Mouse (Mus musculus): Measurements from ENCODE around the gene Oprd1.
A peak's percentile ranks its signal among the peaks of the same experiment; 100 is the strongest.

The Oprd1 gene

GRCm38 (mm10) chr4:132133920-132134319 lies 10.4 kb downstream of the Oprd1 start:
- no peak for DNase-seq (ENCODE audit: low read depth, low spot score)

- DNase-seq (ENCODE audit: low read depth, low spot score), result no peak
Observed at GRCm38 (mm10) chr4:132133381-132133780, 10.9 kb downstream of the Oprd1 start.

- DNase-seq (ENCODE audit: low read depth, low spot score), result no peak
Observed at GRCm38 (mm10) chr4:132132297-132132696, 12.0 kb downstream of the Oprd1 start.

GRCm38 (mm10) chr4:132131790-132132189 lies 12.5 kb downstream of the Oprd1 start:
- no peak for DNase-seq (ENCODE audit: low read depth, low spot score)

- no peak for DNase-seq (ENCODE audit: low read depth, low spot score)
Observed at GRCm38 (mm10) chr4:132131116-132131515, 13.2 kb downstream of the Oprd1 start.

GRCm38 (mm10) chr4:132130645-132131044 lies 13.6 kb downstream of the Oprd1 start:
- no peak for DNase-seq (ENCODE audit: low read depth, low spot score)

- DNase-seq (ENCODE audit: low read depth, low spot score), result no peak
Observed at GRCm38 (mm10) chr4:132130134-132130533, 14.2 kb downstream of the Oprd1 start.

- no peak for DNase-seq (ENCODE audit: low read depth, low spot score)
Observed at GRCm38 (mm10) chr4:132128997-132129636, 15.2 kb downstream of the Oprd1 start.

- DNase-seq (ENCODE audit: low read depth, low spot score), result no peak
Observed at GRCm38 (mm10) chr4:132127091-132127490, 17.2 kb downstream of the Oprd1 start.

GRCm38 (mm10) chr4:132123166-132123565 lies 21.1 kb downstream of the Oprd1 start:
- DNase-seq (ENCODE audit: low read depth, low spot score), result no peak

GRCm38 (mm10) chr4:132121674-132122073 lies 22.6 kb downstream of the Oprd1 start:
- DNase-seq (ENCODE audit: low read depth, low spot score), result no peak

- DNase-seq (ENCODE audit: low read depth, low spot score), result no peak
Observed at GRCm38 (mm10) chr4:132119566-132119965, 24.7 kb downstream of the Oprd1 start.

GRCm38 (mm10) chr4:132116315-132116714 lies 28.0 kb downstream of the Oprd1 start:
- DNase-seq (ENCODE audit: low read depth, low spot score), result no peak

- DNase-seq (ENCODE audit: low read depth, low spot score), result no peak
Observed at GRCm38 (mm10) chr4:132113411-132114095, 30.7 kb downstream of the Oprd1 start.

GRCm38 (mm10) chr4:132111227-132111626 lies 33.1 kb downstream of the Oprd1 start:
- no peak for DNase-seq (ENCODE audit: low read depth, low spot score)

GRCm38 (mm10) chr4:132108221-132108620 lies 36.1 kb downstream of the Oprd1 start:
- no peak for DNase-seq (ENCODE audit: low read depth, low spot score)

- DNase-seq (ENCODE audit: low read depth, low spot score), result no peak
Observed at GRCm38 (mm10) chr4:132101152-132101551, 43.1 kb downstream of the Oprd1 start.

- DNase-seq (ENCODE audit: low read depth, low spot score), result no peak
Observed at GRCm38 (mm10) chr4:132099548-132099947, 44.7 kb downstream of the Oprd1 start.

- no peak for DNase-seq (ENCODE audit: low read depth, low spot score)
Observed at GRCm38 (mm10) chr4:132095043-132095442, 49.2 kb downstream of the Oprd1 start.

- no peak for DNase-seq (ENCODE audit: low read depth, low spot score)
Observed at GRCm38 (mm10) chr4:132093928-132094327, 50.4 kb downstream of the Oprd1 start.

- no peak for DNase-seq (ENCODE audit: low read depth, low spot score)
Observed at GRCm38 (mm10) chr4:132093136-132093535, 51.1 kb downstream of the Oprd1 start.

- DNase-seq (ENCODE audit: low read depth, low spot score), result peak; percentile 62
Observed at GRCm38 (mm10) chr4:132088921-132089320, 55.4 kb downstream of the Oprd1 start.

GRCm38 (mm10) chr4:132085114-132085513 lies 59.2 kb downstream of the Oprd1 start:
- DNase-seq (ENCODE audit: low read depth, low spot score), result no peak
